Mouse (Mus musculus) 3134 (cell line): ENCODE measurements at regions not wholly inside any gene's neighbourhood (a gene's known extent, or its start where the extent isn't known, plus 50 kb on each side); places are given as distances from the start of the nearest gene placed in this dataset.

Source experiments
- DNase-seq: peaks from one replicate; pipeline ENCODE4 v3.0.0-alpha.2; 2011; ENCODE audit warnings: low spot score; ENCODE audit not compliant: insufficient read length; ENCODE audit errors: extremely low read depth

DNA sequence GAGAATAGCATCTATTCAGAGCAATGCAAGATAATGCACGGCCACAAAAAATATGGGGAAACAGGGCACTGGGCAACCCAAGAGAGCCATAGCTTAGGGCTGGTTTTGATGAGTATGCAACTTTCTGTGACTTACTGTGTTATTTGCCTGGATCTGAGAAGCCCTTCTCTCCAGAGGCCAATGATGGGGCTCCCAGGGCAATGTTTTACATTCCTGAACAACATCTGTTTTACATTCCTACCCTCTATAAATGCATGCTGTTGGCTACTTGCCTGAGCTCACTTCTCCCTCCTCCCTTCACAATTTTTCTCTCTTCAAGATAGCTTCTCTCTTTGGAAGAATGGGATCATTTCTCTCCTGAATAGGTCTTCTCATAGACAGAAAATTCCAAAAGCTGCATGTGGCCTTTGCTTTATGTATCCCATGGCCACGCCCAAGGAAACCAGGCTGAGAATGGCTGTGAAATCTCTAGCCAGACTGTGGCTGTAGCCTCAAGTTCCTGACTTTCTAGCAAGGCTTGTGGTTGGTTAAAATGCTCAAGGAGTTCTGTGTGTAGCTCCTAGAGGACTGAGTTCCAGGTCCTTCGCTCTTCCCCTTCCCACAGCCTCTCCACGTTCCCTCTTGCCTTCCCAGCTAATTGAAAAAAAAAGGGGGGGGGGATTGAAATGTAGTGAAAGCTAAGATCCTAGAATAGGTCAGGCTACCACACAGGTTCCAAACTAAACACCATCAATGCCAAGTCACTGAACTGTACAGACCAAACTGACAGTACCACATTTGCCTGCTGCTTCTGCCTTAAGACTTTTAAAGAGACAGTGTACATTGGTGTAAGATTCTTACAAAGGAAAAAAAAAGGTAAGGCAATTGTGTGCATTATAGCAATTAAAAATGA lies 312.7 kb upstream of the Auts2 start:
- DNase-seq = no peak

DNA sequence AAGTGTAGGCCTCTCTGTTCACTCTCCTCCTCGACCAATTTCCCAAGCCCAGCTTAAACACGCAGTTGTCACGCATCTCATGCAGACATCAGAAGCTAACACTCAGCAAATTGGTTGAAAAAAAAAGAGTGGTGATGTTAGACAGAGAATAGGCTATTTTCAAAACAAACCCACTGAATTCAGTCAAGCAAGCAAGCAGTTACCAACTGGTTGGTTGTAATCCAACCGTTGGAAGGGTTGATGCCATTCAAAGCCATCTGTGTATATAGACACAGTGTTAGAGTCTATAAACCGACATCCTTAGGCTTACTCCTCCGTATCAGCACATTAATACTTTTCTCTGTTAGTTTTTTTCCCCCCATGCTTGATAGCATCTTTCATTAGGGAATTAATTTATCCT lies 307.6 kb upstream of the Auts2 start:
- no peak for DNase-seq

DNA sequence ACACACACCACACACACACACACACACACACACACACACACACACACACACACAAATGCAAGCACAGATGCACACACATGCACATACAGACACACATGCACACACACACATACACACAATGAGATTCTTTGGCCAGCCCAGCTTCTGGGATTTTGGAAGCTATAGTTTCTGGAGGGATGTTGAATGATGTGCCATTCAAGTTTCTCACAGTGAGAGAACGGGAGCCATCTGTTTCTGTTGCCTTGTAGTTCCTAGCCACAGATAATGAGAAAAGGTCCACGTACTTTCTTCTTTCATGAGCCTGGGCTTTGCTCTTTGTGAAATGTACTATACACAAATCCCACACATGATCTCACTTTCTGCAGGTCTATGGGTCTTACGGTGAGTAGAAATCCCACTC lies 304.9 kb upstream of the Auts2 start:
- no peak for DNase-seq

DNA sequence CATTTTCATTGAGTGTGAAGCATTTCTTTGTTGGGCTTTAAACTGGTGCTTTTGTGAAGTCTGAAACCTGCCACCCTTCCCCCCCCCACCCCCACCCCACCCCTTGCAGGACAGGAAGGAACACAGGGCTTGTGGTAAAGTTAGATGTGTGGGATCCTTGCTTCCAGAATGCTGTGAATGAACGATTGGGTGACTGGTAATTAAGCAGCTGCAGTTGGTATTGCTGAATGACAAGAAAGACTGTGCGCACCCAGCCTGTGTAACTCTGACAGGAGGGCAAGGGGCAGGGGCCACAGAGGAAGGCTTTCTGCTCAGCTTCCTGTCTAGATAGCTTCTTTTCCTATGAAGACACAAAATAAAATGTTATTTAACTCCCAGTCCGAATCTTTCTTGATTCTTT lies 300.1 kb upstream of the Auts2 start:
- DNase-seq = no peak

DNA sequence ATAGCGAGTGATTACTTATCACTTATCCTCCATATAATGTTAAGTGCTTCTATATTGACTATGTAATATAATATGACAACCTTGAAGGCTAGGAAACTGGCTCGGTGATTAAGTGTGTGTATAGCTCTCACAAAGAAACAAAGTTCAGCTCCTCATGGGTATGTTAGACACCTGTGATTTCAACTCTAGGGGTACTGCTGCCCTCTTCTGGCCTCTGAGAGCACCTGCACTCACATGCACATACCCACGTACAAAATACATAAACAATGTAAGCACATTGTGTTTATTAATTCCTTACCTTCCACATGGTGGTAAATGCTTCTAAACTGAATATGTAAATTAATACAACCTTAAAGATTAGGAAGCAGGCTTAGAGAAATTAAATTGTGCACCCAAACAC lies 298.6 kb upstream of the Auts2 start:
- no peak for DNase-seq

DNA sequence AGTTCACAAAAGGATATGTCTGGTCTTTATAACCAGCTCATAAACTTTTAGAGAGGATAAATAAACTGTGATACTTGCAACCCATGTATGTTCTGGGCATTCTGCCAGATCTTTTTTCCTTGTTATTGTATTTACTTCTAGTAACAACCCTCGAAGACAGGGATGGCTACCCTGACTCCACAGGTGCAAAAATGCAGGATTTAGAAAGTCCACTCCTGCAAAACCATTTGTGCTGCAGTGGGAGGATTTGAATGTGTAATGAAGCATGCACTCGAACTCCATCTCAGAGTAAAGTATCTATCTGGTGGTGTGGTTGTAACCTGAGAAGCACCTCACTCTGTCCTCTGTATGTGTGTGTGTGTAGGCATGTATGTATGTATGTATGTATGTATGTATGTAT lies 294.3 kb upstream of the Auts2 start:
- no peak for DNase-seq

DNA sequence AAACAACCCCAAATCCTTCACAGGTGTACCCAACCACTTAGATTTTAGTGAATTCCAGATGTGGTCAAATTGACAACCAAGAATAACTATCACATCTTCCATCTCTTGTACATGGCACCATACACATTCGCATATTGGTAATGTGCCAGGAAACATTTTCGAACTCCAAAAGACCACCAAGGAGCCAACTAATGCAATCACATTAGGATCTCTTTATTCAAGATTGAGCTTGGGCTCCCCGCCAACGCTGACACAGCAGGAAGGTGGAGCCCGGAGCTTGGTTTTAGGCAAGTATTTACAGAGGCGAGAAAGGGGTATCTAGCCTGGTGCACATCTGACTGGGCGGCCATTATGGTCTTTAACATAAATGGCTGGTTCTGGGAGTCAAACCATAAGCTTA lies 285.8 kb upstream of the Auts2 start:
- no peak for DNase-seq

DNA sequence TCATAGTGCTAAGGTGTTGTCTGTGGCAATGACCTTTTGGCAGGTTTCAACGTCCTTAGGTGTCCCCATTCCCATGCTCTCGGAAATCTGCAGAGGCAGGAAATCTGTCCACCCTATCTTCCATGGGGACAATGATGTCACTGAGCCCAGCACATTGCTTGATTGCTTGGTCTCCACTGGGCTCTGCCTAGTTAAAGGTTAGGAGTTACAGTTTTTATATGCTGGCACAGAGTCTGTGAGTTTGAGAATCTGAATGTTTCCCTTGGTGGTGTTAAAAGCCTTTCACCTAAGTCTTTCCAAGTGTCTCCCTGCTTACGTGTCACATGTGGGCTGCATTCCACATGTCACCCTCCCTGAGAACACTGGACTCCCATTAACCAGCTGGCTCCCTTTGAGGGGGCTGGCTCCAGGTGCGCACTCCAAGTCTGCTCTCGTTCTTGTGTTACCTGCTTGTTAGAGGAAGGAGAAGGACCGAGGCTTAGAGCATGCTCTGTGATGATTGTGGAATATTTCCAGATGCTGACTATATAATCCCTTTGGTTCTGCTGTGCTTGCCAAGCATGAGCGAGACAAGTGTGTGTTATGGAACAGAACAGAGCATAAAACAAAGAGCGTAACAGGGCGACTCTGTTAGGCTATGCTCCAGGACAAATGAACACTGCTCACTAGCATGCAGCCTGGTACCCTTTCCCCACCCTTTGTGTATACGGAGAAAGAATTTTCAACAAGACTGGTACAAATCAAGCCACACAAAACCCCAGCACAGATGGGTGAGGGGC lies 284.6 kb upstream of the Auts2 start:
- DNase-seq = no peak

DNA sequence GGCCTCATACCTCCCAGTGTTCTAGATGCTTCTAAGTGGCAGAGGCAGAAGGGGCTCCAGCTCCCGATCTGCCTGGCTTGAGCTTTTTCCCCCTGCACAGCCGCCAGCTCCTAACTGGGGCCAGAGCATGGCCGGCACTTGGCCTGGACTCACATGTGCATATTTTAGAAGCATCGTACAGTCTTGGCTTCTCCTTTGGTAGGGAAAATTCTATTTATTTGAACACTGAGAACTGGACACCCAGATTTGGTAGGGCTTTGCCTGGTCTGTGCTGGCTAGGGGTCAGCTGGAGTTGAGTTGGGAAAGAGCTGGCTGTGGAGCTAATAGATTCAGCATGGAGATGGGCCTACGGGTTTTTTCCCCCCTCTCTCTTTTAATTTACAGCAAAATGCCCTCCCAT lies 282.9 kb upstream of the Auts2 start:
- DNase-seq = no peak

DNA sequence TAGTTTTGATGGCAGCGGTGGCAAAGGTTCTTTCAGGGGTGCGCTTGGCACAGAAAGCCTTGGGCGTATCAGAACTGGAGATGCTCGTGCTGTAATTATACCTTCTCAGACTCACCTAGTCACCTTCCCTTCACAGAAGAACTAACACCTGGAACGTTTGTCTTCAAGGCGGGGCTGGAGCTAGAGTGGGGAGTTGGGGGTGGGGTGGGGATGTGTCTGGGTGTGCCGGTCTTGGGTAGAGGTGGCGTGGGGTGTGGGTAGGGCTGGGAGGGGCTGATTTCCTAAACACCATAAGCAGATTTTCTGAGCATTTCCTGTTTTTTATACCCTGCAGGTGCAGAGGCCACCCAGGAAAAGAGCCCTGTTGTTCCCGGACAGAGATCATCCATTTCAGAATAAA lies 274.5 kb upstream of the Auts2 start:
- DNase-seq = no peak

DNA sequence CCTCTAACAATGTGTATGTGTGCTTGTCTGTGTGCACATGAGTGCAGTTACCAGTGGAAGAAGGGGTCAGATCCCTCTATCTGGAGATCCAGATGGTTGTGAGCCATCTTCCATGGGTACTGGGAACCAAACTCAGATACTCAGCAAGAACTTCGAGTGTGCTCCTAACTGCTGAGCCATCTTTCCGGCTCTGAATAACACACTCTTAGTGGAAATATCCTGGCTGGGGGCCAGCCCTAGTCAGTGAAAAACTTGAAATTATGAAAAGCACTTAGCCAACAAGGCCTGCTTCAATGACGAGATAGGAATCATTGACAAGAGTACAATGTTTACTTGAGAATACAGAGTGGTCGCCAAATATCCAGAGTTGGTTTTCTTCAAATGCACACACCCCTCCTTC lies 266.0 kb upstream of the Auts2 start:
- no peak for DNase-seq

DNA sequence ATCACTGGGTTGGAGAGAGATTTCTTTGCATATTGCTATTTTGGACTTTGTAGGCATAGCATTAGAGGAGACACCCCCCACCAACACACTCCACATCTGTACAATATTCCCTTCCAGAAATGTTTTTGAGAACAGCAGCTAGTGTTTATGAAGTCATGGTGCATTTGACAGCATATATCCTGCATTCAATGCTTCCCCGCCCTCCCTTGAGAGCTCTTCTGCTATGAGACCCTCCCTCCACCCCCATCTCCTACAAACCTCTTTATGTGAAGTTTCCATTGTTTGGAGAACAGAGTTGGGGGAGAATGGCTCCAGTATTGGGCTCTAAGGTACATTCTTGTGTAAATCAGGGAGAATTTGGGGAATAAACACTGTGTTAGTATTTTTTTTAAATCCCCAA lies 252.9 kb upstream of the Auts2 start:
- DNase-seq = no peak

DNA sequence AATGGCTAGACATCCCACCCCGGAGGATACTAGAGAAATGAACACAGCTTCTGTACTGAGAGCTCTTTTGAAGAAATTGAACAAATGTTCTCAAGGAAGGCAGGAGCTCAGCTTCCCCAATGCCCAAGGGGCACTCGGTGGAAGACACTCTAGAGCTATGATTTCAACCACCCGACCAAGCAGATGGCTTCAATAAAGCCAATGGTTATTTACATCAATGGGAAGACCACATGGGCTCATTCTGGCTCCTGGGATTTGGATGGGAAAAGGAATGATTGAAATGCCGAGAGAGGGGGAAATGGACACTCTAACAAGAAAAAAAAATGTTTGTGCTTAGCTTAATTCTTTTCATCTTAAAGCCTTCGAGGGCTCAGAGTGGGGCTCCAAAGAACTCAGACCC lies 249.3 kb upstream of the Auts2 start:
- no peak for DNase-seq

DNA sequence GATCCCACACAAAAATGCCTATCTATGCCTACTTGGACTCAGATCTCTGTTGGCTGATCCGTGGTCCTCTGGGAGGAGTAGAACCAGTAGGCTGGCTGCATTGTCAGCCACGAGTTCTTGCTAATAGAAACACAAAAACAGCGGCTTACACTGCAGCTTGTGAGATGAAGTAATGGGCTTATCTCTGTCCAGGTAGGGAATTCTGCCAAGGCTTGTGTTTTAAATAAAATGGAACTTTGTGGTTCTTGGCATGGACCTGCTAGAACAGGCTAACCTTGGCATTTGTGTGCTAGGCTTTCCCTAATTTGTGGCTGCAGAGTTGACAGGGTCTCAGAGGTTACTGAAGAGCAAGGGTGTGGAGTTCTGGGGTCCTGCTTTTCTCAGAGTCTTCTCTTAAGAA lies 242.1 kb upstream of the Auts2 start:
- DNase-seq = no peak

DNA sequence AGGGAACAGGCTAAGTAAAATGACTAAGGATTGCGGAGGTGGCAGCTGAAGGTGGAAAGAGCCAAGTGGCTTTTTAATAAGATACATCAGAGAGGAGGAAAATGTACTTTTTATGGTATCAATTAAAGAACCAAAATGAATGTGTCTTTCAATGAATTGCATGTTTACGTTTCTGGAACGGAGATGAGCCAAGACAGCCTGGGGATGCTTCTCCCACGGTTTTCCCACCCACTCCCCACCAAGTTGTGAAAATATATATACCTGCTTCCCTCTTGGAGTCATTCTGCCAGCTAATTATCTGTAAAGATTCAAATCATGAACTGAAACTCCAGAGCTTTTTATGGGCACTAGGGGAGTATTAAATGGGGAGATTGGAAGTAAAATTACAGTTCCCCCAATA lies 241.6 kb upstream of the Auts2 start:
- no peak for DNase-seq

DNA sequence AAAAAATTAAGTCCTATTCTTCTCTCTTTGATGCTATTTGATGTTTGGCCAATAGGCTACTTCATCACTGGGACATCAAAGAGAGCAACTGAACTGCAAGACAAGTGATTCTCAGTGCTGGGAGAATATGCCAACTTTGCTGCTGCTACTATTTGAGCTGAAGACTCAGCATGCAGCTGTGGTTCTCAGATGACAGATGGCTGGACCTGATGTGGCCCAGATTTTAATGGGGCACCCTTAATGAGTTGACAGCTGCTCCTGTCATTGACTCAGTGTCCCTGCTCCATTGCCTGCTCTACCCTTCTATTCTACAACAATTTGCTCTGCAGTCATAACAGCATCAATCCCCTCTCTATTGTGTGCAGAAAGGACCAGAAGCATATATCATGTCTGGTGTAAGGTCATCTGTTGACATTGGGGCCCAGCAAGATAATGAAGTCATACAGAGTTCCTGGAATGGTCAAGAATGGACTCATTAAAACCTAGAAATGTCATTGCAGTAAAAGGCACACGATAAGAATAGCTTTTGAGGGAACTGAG lies 231.1 kb upstream of the Auts2 start:
- no peak for DNase-seq

DNA sequence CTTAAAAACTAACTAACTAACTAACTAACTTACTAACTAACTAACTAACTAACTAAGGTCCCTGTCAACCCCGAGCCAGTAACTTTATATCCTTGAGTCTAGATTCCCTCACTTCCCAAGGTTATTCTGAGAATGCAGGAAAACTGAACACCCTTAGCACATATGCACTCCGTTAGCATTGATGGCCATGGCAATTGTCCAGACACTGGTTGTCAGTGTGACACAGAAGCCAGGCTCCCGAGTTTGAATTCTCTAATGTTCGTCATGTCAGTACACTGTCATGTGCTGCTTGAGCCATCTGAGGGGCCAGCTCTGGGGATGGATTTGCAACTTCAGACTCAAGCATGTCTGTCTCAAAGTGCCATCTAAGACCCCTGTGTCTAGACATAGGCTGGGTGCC lies 217.3 kb upstream of the Auts2 start:
- no peak for DNase-seq

DNA sequence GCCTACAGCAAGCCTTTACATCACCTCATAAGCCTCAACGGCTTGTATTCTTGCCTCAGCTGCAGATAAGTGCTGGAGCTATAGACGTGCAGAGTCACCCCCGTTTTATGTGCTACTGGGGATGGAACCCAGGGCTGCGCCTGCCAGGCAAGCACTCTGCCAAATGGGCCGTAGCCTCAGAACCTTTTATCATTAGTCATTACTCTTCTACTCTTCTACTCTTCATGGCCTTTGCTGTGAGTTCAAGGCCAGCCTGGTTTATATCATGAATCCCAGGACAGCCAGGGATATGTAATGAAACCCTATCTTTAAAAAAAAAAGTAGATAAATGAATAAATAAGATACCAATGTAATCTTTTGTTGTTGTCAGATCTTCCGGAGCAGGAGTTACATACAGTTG lies 216.6 kb upstream of the Auts2 start:
- no peak for DNase-seq

DNA sequence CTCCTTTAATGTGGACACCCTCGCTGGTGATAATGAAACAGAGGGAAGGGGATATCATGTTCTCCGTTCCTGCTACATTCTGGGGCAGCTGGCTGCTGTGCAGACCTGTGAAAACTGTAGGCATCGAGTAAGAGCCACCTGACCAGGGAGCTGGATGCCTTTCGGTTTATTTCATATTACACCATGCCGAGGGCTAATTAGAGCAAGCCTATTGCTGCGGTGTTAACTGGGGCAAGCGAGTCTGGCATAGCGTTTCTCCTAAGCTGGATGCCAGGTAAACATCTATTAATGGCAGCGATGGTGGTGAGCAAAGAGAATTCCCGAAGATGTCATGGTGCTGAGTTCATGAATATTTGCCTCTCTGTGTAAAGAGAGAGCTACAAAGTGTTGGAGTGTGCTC lies 215.8 kb upstream of the Auts2 start:
- no peak for DNase-seq

DNA sequence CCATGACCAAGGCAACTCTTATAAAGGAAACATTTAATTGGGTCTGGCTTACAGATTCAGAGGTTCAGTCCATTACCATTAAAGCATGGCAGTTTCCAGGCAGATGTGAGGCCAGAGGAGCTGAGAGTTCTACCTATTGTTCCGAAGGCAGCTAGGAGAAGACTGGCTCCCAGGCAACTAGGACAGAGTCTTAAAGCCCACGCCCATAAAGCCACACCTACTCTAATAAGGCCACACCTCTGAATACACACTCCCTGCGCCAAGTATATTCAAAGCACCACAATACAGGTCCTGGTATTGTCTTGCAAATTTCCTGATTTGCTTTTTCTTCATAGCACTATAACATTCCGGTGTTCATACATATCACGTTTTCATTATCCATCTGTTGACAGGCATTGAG lies 194.8 kb upstream of the Auts2 start:
- DNase-seq = no peak

DNA sequence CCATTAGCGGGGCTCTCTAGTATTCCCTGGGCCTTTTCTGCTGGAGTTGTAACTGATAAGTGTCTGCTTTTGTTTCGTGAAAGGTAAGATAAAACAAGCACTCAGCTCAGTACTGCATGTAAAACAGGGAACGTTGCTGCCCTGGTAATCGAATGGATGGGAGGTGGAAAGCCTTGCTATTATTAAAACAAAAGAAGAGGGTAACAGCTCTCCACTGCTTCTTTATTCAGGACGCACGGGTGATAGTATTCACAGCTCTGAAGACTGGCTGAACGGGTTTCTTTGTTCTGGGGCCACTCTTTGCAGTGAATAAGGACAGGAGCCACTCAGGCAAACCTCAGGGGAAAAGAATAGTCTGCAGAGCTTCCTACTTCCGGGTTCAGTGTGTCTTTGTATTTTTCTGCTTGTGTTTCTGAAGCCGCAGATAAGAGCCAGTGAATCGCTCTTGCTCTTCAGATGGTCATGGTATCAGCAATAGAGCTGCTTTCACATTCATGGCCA lies 185.6 kb upstream of the Auts2 start:
- DNase-seq = no peak

DNA sequence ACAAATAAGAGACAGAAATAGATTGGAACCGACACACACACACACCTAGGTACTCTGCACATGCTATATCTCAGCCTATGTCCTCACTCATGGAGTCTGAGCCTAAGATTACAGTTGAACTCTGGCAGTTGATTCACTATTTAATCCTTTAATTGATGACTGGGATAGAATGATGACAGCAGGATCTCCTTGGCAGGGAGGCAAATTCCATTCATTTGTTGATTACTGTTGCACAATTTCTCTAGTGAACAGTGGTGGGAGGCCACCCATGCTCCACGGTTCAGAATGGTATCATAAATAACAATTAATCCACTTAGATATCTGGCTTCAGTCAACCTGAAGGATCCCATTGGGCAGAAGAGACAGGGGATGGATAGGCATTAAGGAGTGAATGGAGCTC lies 181.3 kb upstream of the Auts2 start:
- DNase-seq = no peak
